Mouse (Mus musculus) midbrain, embryonic 11.5 days (tissue): ENCODE results near the gene Fibcd1. TPM values are rescaled to one million over a fixed set of nuclear protein-coding genes. Genes with fewer than 3 reads are reported as not detected.

ENCODE experiments used
- ATAC-seq: fragments of 200-750 bp; cut with Nextera tagmentation; 2 replicates; pipeline ENCODE4 v1.8.0; 2017; ENCODE audit warnings: moderate TSS enrichment, moderate library complexity; ENCODE audit not compliant: low FRiP score
- DNase-seq: peaks from one replicate; pipeline ENCODE4 v3.0.0; 2015; ENCODE audit warnings: low spot score; ENCODE audit errors: missing footprints
- H3K27ac ChIP-seq: fragments of 300-500 bp; sonication (generic); 2 replicates; pipeline ENCODE4 v1.5.1; 2014; ENCODE audit warnings: low read depth, low read length
- H3K27me3 ChIP-seq: fragments of 300-500 bp; sonication (generic); 2 replicates; pipeline ENCODE4 v1.6.1; 2014; ENCODE audit warnings: mild to moderate bottlenecking, low read length, moderate library complexity, mixed read lengths; ENCODE audit not compliant: control insufficient read depth, insufficient read depth
- H3K36me3 ChIP-seq: fragments of 300-500 bp; sonication (generic); 2 replicates; pipeline ENCODE4 v1.6.1; 2014; ENCODE audit warnings: mild to moderate bottlenecking, low read length, moderate library complexity, mixed read lengths; ENCODE audit not compliant: control insufficient read depth, insufficient read depth
- H3K4me1 ChIP-seq: fragments of 300-500 bp; sonication (generic); 2 replicates; pipeline ENCODE4 v1.6.1; 2014; ENCODE audit warnings: low read length; ENCODE audit not compliant: control insufficient read depth, insufficient read depth
- H3K4me2 ChIP-seq: fragments of 300-500 bp; sonication (generic); 2 replicates; pipeline ENCODE4 v1.6.1; 2014; ENCODE audit warnings: mild to moderate bottlenecking, moderate library complexity
- H3K4me3 ChIP-seq: fragments of 300-500 bp; sonication (generic); 2 replicates; pipeline ENCODE4 v1.5.1; 2014; ENCODE audit warnings: low read depth, low read length
- H3K9ac ChIP-seq: fragments of 300-500 bp; sonication (generic); 2 replicates; pipeline ENCODE4 v1.6.1; 2014; ENCODE audit warnings: low read length
- H3K9me3 ChIP-seq: fragments of 300-500 bp; sonication (generic); 2 replicates; pipeline ENCODE4 v1.6.1; 2016; ENCODE audit warnings: low read length; ENCODE audit not compliant: control insufficient read depth
- WGBS: fragments of 180-500 bp; shearing (Covaris S2); extraction: QIAGEN DNeasy Blood & Tissue Kit; methylation state at CpG from one replicate; pipeline ENCODE4 v1.1.7; 2014; 5-methylcytosine and 5-hydroxymethylcytosine counted together
- polyA plus RNA-seq: library from polyadenylated mRNA; unstranded; fragments of >200 nt; fragmentation: Nextera tagmentation; extraction: Ambion mirVana; gene quantifications from 2 replicates; pipeline ENCODE4 v1.2.1, GENCODE M21; 2014

Fibcd1 gene
- polyA plus RNA-seq, 1 experiment from 2014 or later, result 1.7 TPM

DNA sequence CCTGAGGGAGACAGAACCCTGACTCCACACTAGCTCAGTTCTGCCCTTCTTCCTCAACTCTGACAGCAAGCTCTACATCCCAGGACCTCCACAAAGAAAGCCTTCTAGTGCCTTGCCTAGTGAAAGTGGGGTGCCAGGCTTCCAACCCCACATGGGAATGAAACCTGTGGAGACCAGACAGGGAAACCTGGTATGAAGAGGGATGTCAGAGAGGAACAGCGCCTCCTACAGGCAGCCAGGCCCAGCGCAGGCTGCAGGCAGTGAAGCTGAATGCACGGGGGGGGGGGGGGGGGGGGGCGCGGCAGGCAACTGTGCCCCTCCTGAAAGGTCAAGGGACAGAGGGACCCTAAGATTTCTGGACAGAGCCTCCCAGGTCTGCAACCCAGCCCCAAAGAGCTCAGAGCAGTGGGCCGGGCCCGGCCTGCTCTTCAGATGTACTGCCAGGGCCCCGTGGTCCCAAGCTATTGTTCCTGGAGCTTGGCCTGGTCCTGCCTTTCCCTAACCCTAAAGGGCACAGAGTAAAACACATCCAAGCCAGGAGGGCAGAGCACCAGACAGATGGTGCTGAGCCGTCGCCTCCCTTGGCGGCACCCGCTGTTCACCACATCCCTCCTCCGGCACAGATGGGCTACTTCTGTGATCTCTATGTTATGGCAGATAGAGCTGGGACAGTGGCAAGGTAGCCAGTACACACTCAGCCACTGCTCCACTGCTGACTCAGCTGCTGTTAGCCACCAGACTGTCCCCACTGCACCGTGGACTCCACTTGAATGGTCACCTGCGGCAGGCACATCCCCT lies 21.7 kb downstream of the Fibcd1 start:
- Histone ChIP-seq H3K4me1 (peaks cover 25% of the 10 kb centered on the region), H3K4me2 (no peak overlapping the region), H3K9me3 (no peaks in the 10 kb centered on the region), H3K36me3 (no peaks in the 10 kb centered on the region), H3K9ac (no peak overlapping the region), H3K27ac (no peak overlapping the region), H3K4me3 (no peak overlapping the region), H3K27me3 (no peaks in the 10 kb centered on the region; the same call in 1 of the 2 replicates)
- ATAC-seq (no peak), DNase-seq (peak; percentile 92)
- WGBS, result 66% methylated on average over 13 of the region's 15 CpGs

GRCm38 (mm10) chr2:31822524-31823371 lies 23.1 kb downstream of the Fibcd1 start:
- 18% methylated on average over 39 of the region's 39 CpGs for WGBS
- Histone ChIP-seq H3K27me3 (no peaks in the 10 kb centered on the region; the same call in 1 of the 2 replicates), H3K4me1 (peaks cover 22% of the 10 kb centered on the region), H3K27ac (peak overlapping the region; percentile 7), H3K4me3 (peak overlapping the region; percentile 21), H3K9ac (peak overlapping the region; percentile 35), H3K9me3 (no peaks in the 10 kb centered on the region), H3K36me3 (no peaks in the 10 kb centered on the region), H3K4me2 (peak overlapping the region; percentile 49)
- DNase-seq, result peak; percentile 97
- ATAC-seq, result peak; percentile 86

DNA sequence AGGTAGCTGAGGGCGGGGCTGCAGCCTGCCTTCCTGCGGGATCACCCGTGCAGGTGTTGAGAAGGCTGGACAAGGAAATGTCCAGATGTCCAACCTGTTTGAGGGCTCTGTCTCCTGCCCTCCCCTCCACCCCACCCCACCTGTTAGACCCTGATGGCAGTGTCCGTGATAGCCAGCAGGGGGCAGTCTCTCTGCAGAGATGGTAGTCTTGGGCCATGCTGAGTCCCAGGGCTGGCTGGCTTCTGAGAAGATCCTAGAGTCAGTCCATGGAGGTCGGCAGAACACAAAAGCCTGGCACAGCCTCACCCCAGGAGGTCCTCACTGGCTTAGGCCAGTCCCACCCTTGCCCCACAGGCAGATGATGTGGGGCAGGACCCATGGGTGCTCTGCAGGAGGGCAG lies 30.4 kb downstream of the Fibcd1 start:
- H3K4me1 ChIP-seq, result peaks cover 3% of the 10 kb centered on the region
- WGBS, result 33% methylated on average over 5 of the region's 5 CpGs
- H3K4me3 ChIP-seq, result no peak overlapping the region
- H3K27ac ChIP-seq, result no peak overlapping the region
- H3K27me3 ChIP-seq, result no peaks in the 10 kb centered on the region
- H3K9me3 ChIP-seq, result no peaks in the 10 kb centered on the region
- DNase-seq, result peak; percentile 91
- peak; percentile 48; the same call in 1 of the 2 replicates for ATAC-seq
- no peak overlapping the region for H3K4me2 ChIP-seq
- H3K36me3 ChIP-seq, result no peaks in the 10 kb centered on the region
- no peak overlapping the region for H3K9ac ChIP-seq

DNA sequence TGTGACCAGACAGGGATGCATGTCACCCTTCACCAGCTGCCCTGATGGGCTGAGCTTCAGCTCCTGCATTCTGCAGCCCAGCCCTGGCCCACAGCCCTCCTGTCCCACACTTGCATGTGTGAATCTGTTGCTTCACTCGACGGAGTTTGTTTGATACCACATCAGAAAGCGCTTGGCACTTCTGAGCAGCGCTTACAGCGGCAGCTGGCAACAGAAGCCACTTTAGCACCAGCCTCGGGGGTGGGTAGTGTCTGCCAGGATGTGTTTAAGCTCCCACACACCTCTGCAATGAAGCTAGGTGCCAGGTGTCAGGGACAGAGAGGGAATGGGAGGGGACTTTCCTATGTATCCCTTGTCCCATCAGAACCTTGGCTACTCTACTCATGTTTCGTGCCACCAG lies 31.1 kb downstream of the Fibcd1 start:
- H3K36me3 ChIP-seq, result no peaks in the 10 kb centered on the region
- no peaks in the 10 kb centered on the region for H3K27me3 ChIP-seq
- ATAC-seq (no peak), DNase-seq (no peak)
- no peak overlapping the region for H3K4me3 ChIP-seq
- H3K4me1 ChIP-seq, result peaks cover 9% of the 10 kb centered on the region
- 78% methylated on average over 7 of the region's 7 CpGs for WGBS
- no peak overlapping the region for H3K27ac ChIP-seq
- H3K9ac ChIP-seq, result no peak overlapping the region
- no peaks in the 10 kb centered on the region for H3K9me3 ChIP-seq
- H3K4me2 ChIP-seq, result no peak overlapping the region

DNA sequence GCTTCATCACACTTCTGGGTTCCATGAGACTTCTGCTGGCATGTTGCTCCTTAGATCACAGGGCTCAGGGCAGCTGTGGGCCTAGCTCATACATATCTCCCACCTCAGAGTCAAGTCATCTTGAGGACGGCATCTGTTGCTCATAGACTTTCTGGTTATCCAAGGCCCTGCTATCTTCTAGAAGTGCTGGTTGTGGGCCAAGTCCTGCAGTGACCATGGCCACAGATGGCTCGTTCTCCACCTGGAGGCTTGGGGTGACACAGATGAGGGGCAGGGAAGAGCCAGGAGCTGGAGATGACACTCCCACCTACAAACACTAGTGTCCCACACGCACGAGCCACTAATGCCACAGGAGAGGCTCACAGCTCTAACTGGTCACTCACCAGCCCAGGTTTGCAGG lies 32.2 kb downstream of the Fibcd1 start:
- no peaks in the 10 kb centered on the region for H3K27me3 ChIP-seq
- DNase-seq (no peak), ATAC-seq (no peak)
- WGBS, result 87% methylated on average over 4 of the region's 4 CpGs
- H3K4me1 ChIP-seq, result peaks cover 19% of the 10 kb centered on the region
- H3K9ac ChIP-seq, result no peak overlapping the region
- no peak overlapping the region for H3K27ac ChIP-seq
- H3K9me3 ChIP-seq, result no peaks in the 10 kb centered on the region
- no peak overlapping the region for H3K4me3 ChIP-seq
- no peaks in the 10 kb centered on the region for H3K36me3 ChIP-seq
- no peak overlapping the region for H3K4me2 ChIP-seq

- Histone ChIP-seq H3K4me3 (no peak overlapping the region), H3K9ac (no peak overlapping the region), H3K36me3 (no peaks in the 10 kb centered on the region), H3K4me1 (peaks cover 40% of the 10 kb centered on the region), H3K27me3 (no peaks in the 10 kb centered on the region), H3K27ac (no peak overlapping the region), H3K9me3 (no peaks in the 10 kb centered on the region), H3K4me2 (no peak overlapping the region)
- DNase-seq (no peak), ATAC-seq (no peak)
- WGBS, result 90% methylated on average over 14 of the region's 14 CpGs
These were observed 34.5 kb downstream of the Fibcd1 start for GRCm38 (mm10) chr2:31811086-31811958.

DNA sequence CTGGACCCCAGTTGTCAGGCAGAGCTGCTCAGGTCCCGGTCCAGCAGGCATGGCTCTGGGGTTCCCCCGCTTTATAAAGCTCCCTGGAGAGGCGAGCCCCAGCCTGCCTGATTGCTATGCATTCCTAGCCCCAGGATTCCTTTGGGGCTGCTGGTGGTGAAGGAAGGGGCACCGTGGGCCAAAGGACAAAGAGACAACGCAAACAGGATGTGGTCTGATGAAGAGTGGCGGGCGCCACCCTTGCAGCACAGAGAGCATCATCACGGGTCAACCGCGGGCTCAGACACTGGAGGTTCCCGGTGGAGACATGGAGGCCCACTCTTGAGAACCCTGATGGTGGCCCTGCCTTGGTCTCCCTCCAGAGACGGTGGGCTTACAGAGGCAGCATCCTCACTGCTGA lies 35.4 kb downstream of the Fibcd1 start, which contains the start of gene Qrfp:
Qrfp (minus strand) TSS at position 137 of the 400 bp plus-strand sequence.
- no peaks in the 10 kb centered on the region for H3K9me3 ChIP-seq
- no peak within 1 kb of the TSS for H3K27ac ChIP-seq
- no peak within 1 kb of the TSS for H3K4me3 ChIP-seq
- no peaks in the 10 kb centered on the region for H3K36me3 ChIP-seq
- no peak within 1 kb of the TSS for H3K4me2 ChIP-seq
- 39% methylated on average over 12 of the region's 12 CpGs for WGBS
- H3K9ac ChIP-seq, result no peak within 1 kb of the TSS
- H3K4me1 ChIP-seq, result peaks cover 48% of the 10 kb centered on the region
- DNase-seq (no peak), ATAC-seq (no peak)
- H3K27me3 ChIP-seq, result no peaks in the 10 kb centered on the region

GRCm38 (mm10) chr2:31809358-31809740 lies 36.5 kb downstream of the Fibcd1 start:
- Histone ChIP-seq H3K4me3 (no peak overlapping the region), H3K36me3 (no peaks in the 10 kb centered on the region), H3K9ac (no peak overlapping the region), H3K4me1 (peaks cover 54% of the 10 kb centered on the region), H3K4me2 (no peak overlapping the region), H3K27ac (no peak overlapping the region), H3K27me3 (no peaks in the 10 kb centered on the region), H3K9me3 (no peaks in the 10 kb centered on the region)
- WGBS, result 56% methylated on average over 2 of the region's 2 CpGs
- ATAC-seq (no peak), DNase-seq (no peak)
